Mouse (Mus musculus) heart, embryonic 11.5 days (tissue): Measurements from ENCODE around the gene Dll3. TPM values are rescaled to one million over a fixed set of nuclear protein-coding genes. Genes with fewer than 3 reads are reported as not detected.

Source experiments
- ATAC-seq: fragments of 200-750 bp; cut with Nextera tagmentation; replicated peaks from 2 replicates; pipeline ENCODE4 v1.8.0; 2017; ENCODE audit warnings: moderate library complexity; ENCODE audit not compliant: insufficient number of reproducible peaks, low FRiP score, low TSS enrichment
- H3K27ac ChIP-seq: fragments of 300-500 bp; sonication (generic); 2 replicates; pipeline ENCODE4 v1.5.1; 2014; ENCODE audit warnings: mild to moderate bottlenecking, low read depth, low read length
- H3K27me3 ChIP-seq: fragments of 300-500 bp; sonication (generic); 2 replicates; pipeline ENCODE4 v1.6.1; 2014; ENCODE audit warnings: mild to moderate bottlenecking, low read length, mixed read lengths; ENCODE audit not compliant: control insufficient read depth, insufficient read depth
- H3K36me3 ChIP-seq: fragments of 300-500 bp; sonication (generic); 2 replicates; pipeline ENCODE4 v1.6.1; 2014; ENCODE audit warnings: mild to moderate bottlenecking, low read length, moderate library complexity, mixed read lengths; ENCODE audit not compliant: control insufficient read depth, insufficient read depth
- H3K4me1 ChIP-seq: fragments of 300-500 bp; sonication (generic); 2 replicates; pipeline ENCODE4 v1.6.1; 2014; ENCODE audit warnings: low read length; ENCODE audit not compliant: control insufficient read depth, insufficient read depth
- H3K4me2 ChIP-seq: fragments of 300-500 bp; sonication (generic); 2 replicates; pipeline ENCODE4 v1.6.1; 2014; ENCODE audit warnings: mild to moderate bottlenecking, moderate library complexity
- H3K4me3 ChIP-seq: fragments of 300-500 bp; sonication (generic); 2 replicates; pipeline ENCODE4 v1.5.1; 2014; ENCODE audit warnings: low read depth, low read length
- H3K9ac ChIP-seq: fragments of 300-500 bp; sonication (generic); 2 replicates; pipeline ENCODE4 v1.6.1; 2014; ENCODE audit warnings: mild to moderate bottlenecking, low read depth, low read length, moderate library complexity
- H3K9me3 ChIP-seq: fragments of 300-500 bp; sonication (generic); replicated peaks from 2 replicates; pipeline ENCODE4 v1.6.1; 2016; ENCODE audit warnings: low read length; ENCODE audit not compliant: control insufficient read depth
- WGBS: fragments of 180-500 bp; shearing (Covaris S2); extraction: QIAGEN DNeasy Blood & Tissue Kit; methylation state at CpG from one replicate; pipeline ENCODE4 v1.1.7; 2014; ENCODE audit not compliant: insufficient replicate concordance; 5-methylcytosine and 5-hydroxymethylcytosine counted together
- polyA plus RNA-seq: library from polyadenylated mRNA; unstranded; fragments of >200 nt; fragmentation: Nextera tagmentation; extraction: Ambion mirVana; gene quantifications from 2 replicates; pipeline ENCODE4 v1.2.1, GENCODE M21; 2014

The Dll3 gene
- polyA plus RNA-seq, 1 experiment from 2014 or later: 0.43 TPM

DNA sequence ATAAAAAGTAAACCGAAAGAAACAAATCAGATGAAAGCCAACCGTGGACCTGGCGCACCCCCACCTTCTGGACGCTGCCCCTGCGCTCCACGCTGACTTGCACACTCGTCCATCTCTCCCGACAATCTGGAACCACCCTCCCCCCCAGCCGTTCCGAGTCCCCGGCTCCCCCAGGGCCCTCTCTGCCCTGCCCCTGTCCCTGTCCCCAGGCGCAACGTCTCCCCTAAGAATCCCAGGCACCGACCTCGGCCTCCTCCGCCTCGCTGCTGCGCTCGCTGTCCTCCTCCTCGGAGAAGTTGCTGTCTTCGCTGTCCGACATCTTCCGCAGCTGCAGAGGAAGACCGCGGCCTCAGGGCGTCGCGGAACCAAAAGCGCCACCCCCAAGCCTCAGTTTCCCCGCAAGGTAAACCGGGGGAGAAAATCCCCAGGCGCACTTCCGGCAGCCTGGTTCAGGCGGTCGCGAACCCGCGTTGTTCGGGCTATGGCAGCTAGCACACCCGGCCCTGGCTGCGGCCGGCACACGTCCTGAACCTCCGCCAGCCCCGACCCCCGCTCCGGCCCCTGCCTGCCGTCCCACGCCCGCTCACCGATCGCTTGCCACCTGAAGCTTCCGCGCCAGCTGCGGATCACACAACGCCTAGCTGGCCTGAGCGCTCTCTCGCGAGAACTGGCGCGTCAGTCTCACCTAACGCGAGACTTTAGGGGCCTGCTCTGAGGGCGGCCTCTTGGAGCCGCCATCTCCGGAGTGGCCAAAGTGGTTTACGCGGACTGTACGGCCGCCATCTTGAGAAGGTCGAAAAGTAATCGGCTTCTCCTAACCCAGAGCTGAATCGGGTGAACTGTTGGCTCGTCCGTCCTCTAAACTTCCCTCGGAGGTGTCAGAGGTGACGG, 36.3 kb upstream of the Dll3 start, which contains the start of gene Supt5:
Gene Supt5, minus strand, starts transcription at position 639 of the 891 bp plus-strand sequence.
- Histone ChIP-seq H3K9me3 (no peaks in the 10 kb centered on the region), H3K4me2 (peak within 1 kb of the TSS; percentile 92), H3K4me3 (peak within 1 kb of the TSS; percentile 80), H3K4me1 (peaks cover 11% of the 10 kb centered on the region; the same call in 1 of the 2 replicates), H3K36me3 (0 out of 2 replicates have a peak, but pooled peaks cover 3% of the 10 kb centered on the region), H3K27me3 (no peaks in the 10 kb centered on the region), H3K9ac (peak within 1 kb of the TSS; percentile 87), H3K27ac (peak within 1 kb of the TSS; percentile 90)
- peak; percentile 95 for ATAC-seq
- under 1% methylated on average over 77 of the region's 77 CpGs for WGBS

DNA sequence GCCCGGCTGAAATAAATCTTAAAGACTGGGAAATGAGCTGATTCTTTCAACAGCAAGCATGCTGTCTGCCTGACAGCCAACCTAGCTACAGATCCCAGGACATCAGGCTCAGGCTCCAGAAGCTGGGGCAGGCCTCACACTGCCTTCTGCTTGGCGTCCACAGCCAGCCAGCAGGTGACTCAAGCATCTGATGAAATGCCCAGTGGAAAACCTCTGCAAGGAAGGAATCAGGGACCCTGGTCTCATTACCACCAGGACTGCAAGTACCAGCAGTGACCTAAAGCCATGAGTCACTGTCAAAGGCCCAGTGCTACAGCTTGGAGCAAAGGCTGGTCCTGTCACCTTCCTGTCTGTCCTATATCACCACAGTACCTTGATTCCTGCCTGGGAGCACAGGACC, 33.4 kb upstream of the Dll3 start:
- Histone ChIP-seq H3K36me3 (peaks cover 3% of the 10 kb centered on the region; the same call in 1 of the 2 replicates), H3K9ac (no peak overlapping the region), H3K4me3 (no peak overlapping the region), H3K9me3 (no peaks in the 10 kb centered on the region), H3K4me1 (peaks cover 11% of the 10 kb centered on the region; the same call in 1 of the 2 replicates), H3K27ac (no peak overlapping the region), H3K27me3 (no peaks in the 10 kb centered on the region), H3K4me2 (no peak overlapping the region)
- ATAC-seq: no peak
- 91% methylated on average over 2 of the region's 2 CpGs for WGBS

DNA sequence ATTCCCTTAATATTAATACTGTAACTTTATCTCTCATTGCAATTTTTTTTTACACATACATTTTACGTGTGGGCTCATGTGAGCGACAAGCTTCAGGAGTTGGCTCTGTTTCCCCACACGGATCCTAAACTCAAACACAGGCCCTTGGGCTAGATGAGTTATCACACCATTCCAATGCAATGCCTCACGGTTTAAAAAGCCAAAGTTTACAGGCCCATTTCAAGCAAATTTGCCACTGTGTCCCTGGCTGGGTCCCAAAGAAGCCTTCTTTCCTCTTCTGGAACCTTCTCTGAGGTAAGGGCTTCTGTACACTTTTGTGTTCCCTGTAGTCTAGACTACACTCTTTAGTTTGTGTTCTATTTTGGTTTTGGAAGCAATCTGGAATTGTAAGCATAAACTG, 32.5 kb upstream of the Dll3 start:
- WGBS: 91% methylated on average over 4 of the region's 4 CpGs
- ATAC-seq: no peak
- Histone ChIP-seq H3K36me3 (peaks cover 10% of the 10 kb centered on the region), H3K9me3 (no peaks in the 10 kb centered on the region), H3K27me3 (no peaks in the 10 kb centered on the region), H3K27ac (no peak overlapping the region), H3K4me2 (no peak overlapping the region), H3K4me1 (peaks cover 11% of the 10 kb centered on the region; the same call in 1 of the 2 replicates), H3K9ac (no peak overlapping the region), H3K4me3 (no peak overlapping the region)

DNA sequence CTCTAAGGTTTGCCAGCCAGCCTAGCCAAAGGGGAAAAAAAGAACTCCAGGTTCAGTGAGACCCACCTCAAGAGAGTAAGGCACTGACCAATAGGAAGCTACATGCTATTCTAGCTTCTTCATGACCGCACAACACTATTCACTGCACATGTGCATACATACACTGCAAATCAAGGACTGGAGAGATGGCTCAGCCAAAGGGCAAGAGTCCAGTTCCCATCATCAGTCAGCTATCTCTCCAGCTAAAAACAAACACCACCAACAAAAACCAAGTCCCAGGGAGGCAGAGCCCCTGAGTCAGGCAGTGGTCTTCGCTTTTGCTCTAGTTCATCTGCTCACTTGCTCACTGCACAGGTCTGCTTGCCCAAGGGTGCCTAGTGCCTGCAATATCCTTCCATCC, 26.2 kb upstream of the Dll3 start:
- H3K4me2 ChIP-seq: no peak overlapping the region

DNA sequence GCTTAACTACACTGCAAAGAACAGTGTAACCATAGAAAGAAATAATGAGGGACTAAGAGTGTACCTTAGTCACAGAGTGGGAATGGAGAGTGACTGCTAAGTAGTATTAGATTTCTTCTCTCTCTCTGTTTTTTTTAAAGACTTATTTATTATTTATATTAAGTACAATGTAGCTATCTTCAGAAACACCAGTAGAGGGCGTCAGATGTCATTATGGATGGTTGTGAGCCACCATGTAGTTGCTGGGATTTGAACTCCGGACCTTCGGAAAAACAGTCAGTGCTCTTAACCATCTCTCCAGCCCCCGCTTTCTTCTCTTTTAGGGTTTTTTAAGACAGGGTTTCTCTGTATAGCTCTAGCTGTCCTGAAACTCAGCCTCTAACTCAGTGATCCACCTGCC, 24.4 kb upstream of the Dll3 start:
- H3K9me3 ChIP-seq: no peaks in the 10 kb centered on the region
- H3K4me3 ChIP-seq: no peak overlapping the region
- no peak for ATAC-seq
- no peaks in the 10 kb centered on the region for H3K4me1 ChIP-seq
- no peaks in the 10 kb centered on the region for H3K27me3 ChIP-seq
- 73% methylated on average over 4 of the region's 4 CpGs for WGBS
- no peak overlapping the region for H3K9ac ChIP-seq
- H3K4me2 ChIP-seq: no peak overlapping the region
- peaks cover 60% of the 10 kb centered on the region for H3K36me3 ChIP-seq
- no peak overlapping the region for H3K27ac ChIP-seq

More for the DNA sequence above, 26.2 kb upstream of the Dll3 start:
- Histone ChIP-seq H3K36me3 (peaks cover 43% of the 10 kb centered on the region), H3K9ac (no peak overlapping the region), H3K27me3 (no peaks in the 10 kb centered on the region), H3K9me3 (no peaks in the 10 kb centered on the region), H3K27ac (no peak overlapping the region), H3K4me3 (no peak overlapping the region), H3K4me1 (no peaks in the 10 kb centered on the region)
- ATAC-seq: no peak
- 100% methylated on average over 2 of the region's 2 CpGs for WGBS

DNA sequence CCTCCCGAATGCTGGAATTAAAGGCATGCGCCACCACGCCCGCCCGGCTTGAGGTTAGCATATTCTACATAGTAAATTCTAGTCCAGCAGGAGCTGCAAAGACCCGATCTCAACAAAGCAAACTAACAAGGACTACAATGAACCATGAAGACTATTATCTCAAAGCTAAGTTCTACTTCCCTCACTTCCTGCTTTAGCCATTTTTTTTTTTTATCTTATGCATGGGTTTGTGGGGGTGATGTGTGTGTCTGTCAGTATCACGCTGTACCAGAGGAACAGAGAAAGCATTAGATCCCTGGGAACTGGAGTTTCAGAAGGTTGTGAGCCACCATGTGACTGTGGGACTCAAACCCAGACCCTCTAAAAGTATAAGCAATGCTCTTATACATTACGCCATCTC, 23.3 kb upstream of the Dll3 start:
- Histone ChIP-seq H3K4me3 (no peak overlapping the region), H3K4me2 (no peak overlapping the region), H3K9ac (no peak overlapping the region), H3K27me3 (no peaks in the 10 kb centered on the region), H3K4me1 (no peaks in the 10 kb centered on the region), H3K9me3 (no peaks in the 10 kb centered on the region), H3K27ac (no peak overlapping the region), H3K36me3 (peaks cover 65% of the 10 kb centered on the region)
- 94% methylated on average over 8 of the region's 8 CpGs for WGBS
- no peak for ATAC-seq

DNA sequence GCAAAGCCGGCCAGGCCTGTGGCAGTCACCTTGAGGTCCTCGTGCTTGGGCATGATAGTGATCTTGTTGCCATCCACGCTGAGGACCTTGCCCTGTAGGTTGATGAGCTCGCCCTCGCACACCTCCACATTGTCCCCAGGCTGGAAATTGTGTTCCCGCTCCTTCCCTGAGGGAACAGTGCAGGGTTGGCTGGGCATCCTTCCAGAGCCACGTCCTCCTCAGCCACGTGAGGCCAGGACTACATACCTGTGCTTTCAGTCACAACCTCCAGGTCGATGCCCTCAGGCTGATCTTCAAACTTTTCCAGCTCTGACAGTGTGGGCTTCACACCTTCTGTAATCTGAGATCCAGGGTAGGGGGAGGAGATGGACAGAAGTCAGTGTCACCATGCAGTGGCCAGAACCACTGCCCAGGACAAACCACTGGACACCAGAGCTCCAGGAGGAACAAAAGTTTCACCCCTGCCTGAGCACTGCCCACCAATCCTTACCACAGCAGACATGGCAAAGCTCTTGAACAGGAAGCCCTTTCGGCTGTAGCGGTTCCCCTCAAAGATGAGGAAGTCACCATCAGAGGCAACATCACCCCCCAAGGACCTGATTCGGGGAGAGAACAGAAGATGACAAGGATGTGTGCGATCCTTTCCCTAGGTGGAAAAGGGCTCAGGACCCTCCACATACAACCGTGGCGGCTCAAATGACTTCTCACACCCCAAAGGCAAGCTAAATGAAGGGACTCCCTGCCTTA, 20.1 kb upstream of the Dll3 start:
- Histone ChIP-seq H3K9me3 (no peaks in the 10 kb centered on the region), H3K4me1 (no peaks in the 10 kb centered on the region), H3K4me2 (no peak overlapping the region), H3K36me3 (peaks cover 64% of the 10 kb centered on the region), H3K4me3 (no peak overlapping the region), H3K27me3 (no peaks in the 10 kb centered on the region), H3K27ac (no peak overlapping the region), H3K9ac (no peak overlapping the region)
- 90% methylated on average over 15 of the region's 15 CpGs for WGBS
- ATAC-seq: no peak

DNA sequence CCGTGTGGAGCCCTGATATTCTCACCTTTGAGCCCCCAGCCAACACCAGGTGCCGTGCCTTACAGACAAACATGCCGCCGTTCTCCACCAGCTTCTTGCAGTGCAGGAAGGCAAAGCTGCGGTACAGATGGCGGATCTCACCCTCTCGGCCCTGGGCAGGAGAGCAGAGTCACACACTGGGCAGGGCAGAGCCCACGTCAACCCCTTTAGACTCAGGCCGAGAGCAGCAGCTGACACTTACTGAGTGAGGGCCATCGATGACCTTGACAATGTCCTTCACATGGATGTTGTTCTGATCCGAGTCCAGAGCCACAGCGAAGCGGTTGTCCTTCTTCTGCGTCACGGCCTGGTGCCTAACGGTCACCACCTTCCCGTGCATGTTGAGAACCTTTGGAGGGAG, 16.7 kb upstream of the Dll3 start:
- H3K4me3 ChIP-seq: no peak overlapping the region
- 89% methylated on average over 17 of the region's 17 CpGs for WGBS
- no peak for ATAC-seq
- no peak overlapping the region for H3K4me2 ChIP-seq
- H3K9me3 ChIP-seq: no peaks in the 10 kb centered on the region
- no peak overlapping the region for H3K27ac ChIP-seq
- H3K9ac ChIP-seq: no peak overlapping the region
- no peaks in the 10 kb centered on the region for H3K4me1 ChIP-seq
- H3K27me3 ChIP-seq: no peaks in the 10 kb centered on the region
- H3K36me3 ChIP-seq: peaks cover 77% of the 10 kb centered on the region
